Mouse (Mus musculus) liver, adult 2 months (tissue): ENCODE data around the gene Vti1a.

Experiments
- CTCF ChIP-seq: fragments of 200-500 bp; IDR thresholded peaks from 2 replicates; pipeline ENCODE4 v1.5.1; 2011; ENCODE audit warnings: low read depth, low read length, control low read depth
- POLR2A ChIP-seq: fragments of 200-500 bp; IDR thresholded peaks from 2 replicates; pipeline ENCODE4 v1.6.1; 2011; ENCODE audit warnings: low read length, control low read depth; ENCODE audit not compliant: insufficient read depth; ENCODE audit errors: extremely low read depth

GRCm38 (mm10) chr19:55507748-55508147 is 191.7 kb downstream of the Vti1a start:
- TF ChIP-seq CTCF (no peak), POLR2A (no peak)
